Mouse (Mus musculus) neural tube, embryonic 12.5 days (tissue): ENCODE measurements at regions not wholly inside any gene's neighbourhood (a gene's known extent, or its start where the extent isn't known, plus 50 kb on each side); places are given as distances from the start of the nearest gene placed in this dataset.
"Not testable (repeated sequence)": the region's sequence is repeated elsewhere in the genome, so short reads cannot be mapped to it uniquely, and the experiment has no call there.

Experiments used
- ATAC-seq: fragments of 200-750 bp; cut with Nextera tagmentation; 2 replicates; pipeline ENCODE4 v1.8.0; 2017; ENCODE audit warnings: low read depth, mild to moderate bottlenecking, moderate TSS enrichment, moderate library complexity; ENCODE audit not compliant: low FRiP score
- H3K27ac ChIP-seq: fragments of 300-500 bp; sonication (generic); 2 replicates; pipeline ENCODE4 v1.5.1; 2016
- H3K27me3 ChIP-seq: fragments of 300-500 bp; sonication (generic); replicated peaks from 2 replicates; pipeline ENCODE4 v1.6.1; 2016; ENCODE audit warnings: mild to moderate bottlenecking
- H3K36me3 ChIP-seq: fragments of 300-500 bp; sonication (generic); 2 replicates; pipeline ENCODE4 v1.6.1; 2016; ENCODE audit warnings: mild to moderate bottlenecking
- H3K4me1 ChIP-seq: fragments of 300-500 bp; sonication (generic); 2 replicates; pipeline ENCODE4 v1.6.1; 2016
- H3K4me2 ChIP-seq: fragments of 300-500 bp; sonication (generic); replicated peaks from 2 replicates; pipeline ENCODE4 v1.6.1; 2016; ENCODE audit warnings: mild to moderate bottlenecking
- H3K4me3 ChIP-seq: fragments of 300-500 bp; sonication (generic); 2 replicates; pipeline ENCODE4 v1.5.1; 2016
- H3K9ac ChIP-seq: fragments of 300-500 bp; sonication (generic); 2 replicates; pipeline ENCODE4 v1.6.1; 2016; ENCODE audit warnings: mild to moderate bottlenecking
- H3K9me3 ChIP-seq: fragments of 300-500 bp; sonication (generic); 2 replicates; pipeline ENCODE4 v1.6.1; 2016; ENCODE audit warnings: mild to moderate bottlenecking
- WGBS: fragments of 180-500 bp; shearing (Covaris S2); methylation state at CpG from one replicate; pipeline ENCODE4 v1.1.7; 2016; 5-methylcytosine and 5-hydroxymethylcytosine counted together

- no peak overlapping the region for H3K4me2 ChIP-seq
- no peaks in the 10 kb centered on the region for H3K9me3 ChIP-seq
- no peak overlapping the region for H3K4me3 ChIP-seq
- no peak overlapping the region for H3K9ac ChIP-seq
- H3K4me1 ChIP-seq: peaks cover 18% of the 10 kb centered on the region; the same call in 1 of the 2 replicates
- no peaks in the 10 kb centered on the region for H3K36me3 ChIP-seq
- H3K27me3 ChIP-seq: no peaks in the 10 kb centered on the region
- 17% methylated on average over 5 of the region's 5 CpGs for WGBS
- no peak overlapping the region for H3K27ac ChIP-seq
- ATAC-seq: no peak
Measured at GRCm38 (mm10) chr11:114513446-114513845, 154.9 kb upstream of the Rpl38 start.

- Histone ChIP-seq H3K27ac (no peak overlapping the region), H3K36me3 (no peaks in the 10 kb centered on the region), H3K9me3 (peaks cover 3% of the 10 kb centered on the region; the same call in 1 of the 2 replicates), H3K4me3 (no peak overlapping the region), H3K27me3 (no peaks in the 10 kb centered on the region), H3K9ac (no peak overlapping the region), H3K4me2 (no peak overlapping the region), H3K4me1 (peaks cover 18% of the 10 kb centered on the region; the same call in 1 of the 2 replicates)
- no peak for ATAC-seq
- 34% methylated on average over 5 of the region's 5 CpGs for WGBS
Measured at GRCm38 (mm10) chr11:114511994-114512393, 156.3 kb upstream of the Rpl38 start.

- WGBS: 25% methylated on average over 5 of the region's 5 CpGs
- ATAC-seq: 0 out of 2 replicates have a peak, but pooled peaks have one; percentile 21
- no peak overlapping the region for H3K27ac ChIP-seq
- H3K4me2 ChIP-seq: no peak overlapping the region
- H3K4me3 ChIP-seq: no peak overlapping the region
- no peak overlapping the region for H3K9ac ChIP-seq
- no peaks in the 10 kb centered on the region for H3K36me3 ChIP-seq
- H3K4me1 ChIP-seq: no peaks in the 10 kb centered on the region
- no peaks in the 10 kb centered on the region for H3K27me3 ChIP-seq
- H3K9me3 ChIP-seq: no peaks in the 10 kb centered on the region
Measured at GRCm38 (mm10) chr11:114502562-114502961, 165.8 kb upstream of the Rpl38 start.

GRCm38 (mm10) chr11:114501869-114502540 lies 166.3 kb upstream of the Rpl38 start:
- H3K27ac ChIP-seq: no peak overlapping the region
- no peak overlapping the region for H3K4me3 ChIP-seq
- 53% methylated on average over 5 of the region's 5 CpGs for WGBS
- no peaks in the 10 kb centered on the region for H3K4me1 ChIP-seq
- no peak overlapping the region for H3K4me2 ChIP-seq
- H3K9me3 ChIP-seq: no peaks in the 10 kb centered on the region
- no peak overlapping the region for H3K9ac ChIP-seq
- no peaks in the 10 kb centered on the region for H3K36me3 ChIP-seq
- no peak for ATAC-seq
- H3K27me3 ChIP-seq: no peaks in the 10 kb centered on the region

GRCm38 (mm10) chr11:114500416-114500815 lies 167.9 kb upstream of the Rpl38 start:
- no peaks in the 10 kb centered on the region for H3K36me3 ChIP-seq
- H3K9me3 ChIP-seq: no peaks in the 10 kb centered on the region
- H3K4me2 ChIP-seq: no peak overlapping the region
- H3K4me1 ChIP-seq: peaks cover 3% of the 10 kb centered on the region; the same call in 1 of the 2 replicates
- ATAC-seq: no peak
- H3K4me3 ChIP-seq: no peak overlapping the region
- 93% methylated on average over 7 of the region's 7 CpGs for WGBS
- no peak overlapping the region for H3K27ac ChIP-seq
- H3K9ac ChIP-seq: no peak overlapping the region
- H3K27me3 ChIP-seq: no peaks in the 10 kb centered on the region

GRCm38 (mm10) chr11:114499665-114500064 lies 168.7 kb upstream of the Rpl38 start:
- no peak overlapping the region for H3K27ac ChIP-seq
- no peaks in the 10 kb centered on the region for H3K9me3 ChIP-seq
- H3K4me3 ChIP-seq: no peak overlapping the region
- no peak overlapping the region for H3K4me2 ChIP-seq
- 89% methylated on average over 12 of the region's 12 CpGs for WGBS
- peaks cover 4% of the 10 kb centered on the region; the same call in 1 of the 2 replicates for H3K4me1 ChIP-seq
- no peak overlapping the region for H3K9ac ChIP-seq
- no peaks in the 10 kb centered on the region for H3K36me3 ChIP-seq
- ATAC-seq: no peak
- no peaks in the 10 kb centered on the region for H3K27me3 ChIP-seq

GRCm38 (mm10) chr11:114495520-114495921 lies 172.8 kb upstream of the Rpl38 start:
- Histone ChIP-seq H3K9ac (no peak overlapping the region), H3K4me1 (peaks cover 4% of the 10 kb centered on the region; the same call in 1 of the 2 replicates), H3K27me3 (no peaks in the 10 kb centered on the region), H3K9me3 (no peaks in the 10 kb centered on the region), H3K36me3 (no peaks in the 10 kb centered on the region), H3K4me2 (no peak overlapping the region), H3K27ac (no peak overlapping the region), H3K4me3 (no peak overlapping the region)
- 0 out of 2 replicates have a peak, but pooled peaks have one; percentile 13 for ATAC-seq
- 63% methylated on average over 5 of the region's 5 CpGs for WGBS

GRCm38 (mm10) chr11:114486455-114486854 lies 181.9 kb upstream of the Rpl38 start:
- Histone ChIP-seq H3K27me3 (no peaks in the 10 kb centered on the region), H3K27ac (no peak overlapping the region), H3K4me2 (no peak overlapping the region), H3K9me3 (no peaks in the 10 kb centered on the region), H3K4me3 (no peak overlapping the region), H3K9ac (no peak overlapping the region), H3K4me1 (peaks cover 11% of the 10 kb centered on the region; the same call in 1 of the 2 replicates), H3K36me3 (no peaks in the 10 kb centered on the region)
- WGBS: 27% methylated on average over 8 of the region's 8 CpGs
- no peak for ATAC-seq

- WGBS: 76% methylated on average over 15 of the region's 15 CpGs
Measured at GRCm38 (mm10) chr11:114485429-114485828, 182.9 kb upstream of the Rpl38 start.

GRCm38 (mm10) chr11:114484668-114484953 lies 183.7 kb upstream of the Rpl38 start:
- H3K4me3 ChIP-seq: no peak overlapping the region
- no peaks in the 10 kb centered on the region for H3K9me3 ChIP-seq
- peaks cover 11% of the 10 kb centered on the region; the same call in 1 of the 2 replicates for H3K4me1 ChIP-seq
- H3K27ac ChIP-seq: no peak overlapping the region
- no peak overlapping the region for H3K9ac ChIP-seq
- no peak for ATAC-seq
- WGBS: 60% methylated on average over 4 of the region's 4 CpGs
- no peak overlapping the region for H3K4me2 ChIP-seq
- H3K27me3 ChIP-seq: no peaks in the 10 kb centered on the region
- no peaks in the 10 kb centered on the region for H3K36me3 ChIP-seq

More at GRCm38 (mm10) chr11:114485429-114485828, 182.9 kb upstream of the Rpl38 start:
- no peak overlapping the region for H3K4me3 ChIP-seq
- no peaks in the 10 kb centered on the region for H3K36me3 ChIP-seq
- H3K27me3 ChIP-seq: no peaks in the 10 kb centered on the region
- no peaks in the 10 kb centered on the region for H3K9me3 ChIP-seq
- no peak overlapping the region for H3K9ac ChIP-seq
- H3K27ac ChIP-seq: no peak overlapping the region
- H3K4me2 ChIP-seq: no peak overlapping the region
- no peak for ATAC-seq
- peaks cover 11% of the 10 kb centered on the region; the same call in 1 of the 2 replicates for H3K4me1 ChIP-seq

- H3K4me2 ChIP-seq: no peak overlapping the region
Measured at GRCm38 (mm10) chr11:114483823-114484667, 184.3 kb upstream of the Rpl38 start.

GRCm38 (mm10) chr11:114483350-114483749 lies 185.0 kb upstream of the Rpl38 start:
- peaks cover 11% of the 10 kb centered on the region; the same call in 1 of the 2 replicates for H3K4me1 ChIP-seq
- WGBS: 88% methylated on average over 7 of the region's 7 CpGs
- not testable (repeated sequence) for H3K4me3 ChIP-seq, H3K9me3 ChIP-seq, ATAC-seq, H3K36me3 ChIP-seq, H3K27ac ChIP-seq, H3K27me3 ChIP-seq, H3K9ac ChIP-seq, H3K4me2 ChIP-seq

More at GRCm38 (mm10) chr11:114483823-114484667, 184.3 kb upstream of the Rpl38 start:
- Histone ChIP-seq H3K27ac (no peak overlapping the region), H3K4me3 (no peak overlapping the region), H3K36me3 (no peaks in the 10 kb centered on the region), H3K9me3 (no peaks in the 10 kb centered on the region), H3K4me1 (peaks cover 11% of the 10 kb centered on the region; the same call in 1 of the 2 replicates), H3K9ac (no peak overlapping the region), H3K27me3 (no peaks in the 10 kb centered on the region)
- 68% methylated on average over 12 of the region's 12 CpGs for WGBS
- no peak for ATAC-seq
